Mouse (Mus musculus) testis, adult 2 months (tissue): ENCODE data around the gene Ccdc162.

Experiments
- CTCF ChIP-seq: fragments of 200-500 bp; IDR thresholded peaks from 2 replicates; pipeline ENCODE4 v1.5.1; 2012; ENCODE audit warnings: low read depth, mild to moderate bottlenecking, inconsistent platforms, low read length, moderate library complexity; ENCODE audit not compliant: control insufficient read depth, insufficient read depth, insufficient replicate concordance
- POLR2A ChIP-seq: fragments of 200-500 bp; IDR thresholded peaks from 2 replicates; pipeline ENCODE4 v1.6.1; 2012; ENCODE audit warnings: low read depth, mild to moderate bottlenecking, inconsistent platforms, low read length, moderate library complexity; ENCODE audit not compliant: control insufficient read depth

- TF ChIP-seq CTCF (no peak), POLR2A (no peak)
Observed at GRCm38 (mm10) chr10:41594433-41594832, 122.0 kb downstream of the Ccdc162 start.
